Mouse (Mus musculus) heart, embryonic 15.5 days (tissue): ENCODE measurements around the gene Zc3h7b. TPM values are rescaled to one million over a fixed set of nuclear protein-coding genes. Genes with fewer than 3 reads are reported as not detected.

Experiments used
- ATAC-seq: fragments of 200-750 bp; cut with Nextera tagmentation; replicated peaks from 2 replicates; pipeline ENCODE4 v1.8.0; 2017; ENCODE audit warnings: low read depth, moderate TSS enrichment; ENCODE audit not compliant: insufficient number of reproducible peaks, insufficient read depth, low FRiP score
- H3K27ac ChIP-seq: fragments of 300-500 bp; sonication (generic); 2 replicates; pipeline ENCODE4 v1.5.1; 2015; ENCODE audit warnings: mild to moderate bottlenecking, inconsistent platforms
- H3K27me3 ChIP-seq: fragments of 300-500 bp; sonication (generic); 2 replicates; pipeline ENCODE4 v1.6.1; 2015; ENCODE audit warnings: inconsistent platforms
- H3K36me3 ChIP-seq: fragments of 300-500 bp; sonication (generic); 2 replicates; pipeline ENCODE4 v1.6.1; 2015; ENCODE audit warnings: mild to moderate bottlenecking, inconsistent platforms
- H3K4me1 ChIP-seq: fragments of 300-500 bp; sonication (generic); replicated peaks from 2 replicates; pipeline ENCODE4 v1.6.1; 2015; ENCODE audit warnings: inconsistent platforms
- H3K4me2 ChIP-seq: fragments of 300-500 bp; sonication (generic); 2 replicates; pipeline ENCODE4 v1.6.1; 2015; ENCODE audit warnings: inconsistent platforms, mild to moderate bottlenecking, moderate library complexity
- H3K4me3 ChIP-seq: fragments of 300-500 bp; sonication (generic); 2 replicates; pipeline ENCODE4 v1.5.1; 2015; ENCODE audit warnings: mild to moderate bottlenecking, inconsistent platforms
- H3K9ac ChIP-seq: fragments of 300-500 bp; sonication (generic); 2 replicates; pipeline ENCODE4 v1.6.1; 2015; ENCODE audit warnings: mild to moderate bottlenecking, inconsistent platforms
- H3K9me3 ChIP-seq: fragments of 300-500 bp; sonication (generic); replicated peaks from 2 replicates; pipeline ENCODE4 v1.6.1; 2016; ENCODE audit warnings: inconsistent platforms
- WGBS: fragments of 180-500 bp; shearing (Covaris S2); methylation state at CpG from one replicate; pipeline ENCODE4 v1.1.7; 2015; ENCODE audit warnings: mixed read lengths; 5-methylcytosine and 5-hydroxymethylcytosine counted together
- polyA plus RNA-seq: library from polyadenylated mRNA; unstranded; fragments of >200 nt; fragmentation: Nextera tagmentation; extraction: Ambion mirVana; gene quantifications from 2 replicates; pipeline ENCODE4 v1.2.1, GENCODE M21; 2015

Zc3h7b gene
- polyA plus RNA-seq, 1 experiment from 2014 or later, result 18.2 TPM

GRCm38 (mm10) chr15:81765651-81766050 lies 20.8 kb downstream of the Zc3h7b start:
- Histone ChIP-seq H3K4me2 (no peak overlapping the region), H3K36me3 (peaks cover 20% of the 10 kb centered on the region), H3K9ac (no peak overlapping the region), H3K27me3 (no peaks in the 10 kb centered on the region), H3K4me3 (no peak overlapping the region), H3K9me3 (no peaks in the 10 kb centered on the region), H3K4me1 (no peaks in the 10 kb centered on the region), H3K27ac (no peak overlapping the region)
- 82% methylated on average over 9 of the region's 9 CpGs for WGBS
- no peak for ATAC-seq

GRCm38 (mm10) chr15:81766439-81766838 lies 21.6 kb downstream of the Zc3h7b start:
- Histone ChIP-seq H3K27me3 (no peaks in the 10 kb centered on the region), H3K4me2 (no peak overlapping the region), H3K36me3 (peaks cover 21% of the 10 kb centered on the region), H3K4me1 (no peaks in the 10 kb centered on the region), H3K9ac (no peak overlapping the region), H3K9me3 (no peaks in the 10 kb centered on the region), H3K27ac (no peak overlapping the region), H3K4me3 (no peak overlapping the region)
- WGBS, result 86% methylated on average over 5 of the region's 5 CpGs
- ATAC-seq, result no peak

- Histone ChIP-seq H3K27ac (no peak overlapping the region), H3K4me1 (no peaks in the 10 kb centered on the region), H3K4me2 (no peak overlapping the region), H3K4me3 (no peak overlapping the region), H3K36me3 (peaks cover 40% of the 10 kb centered on the region), H3K27me3 (no peaks in the 10 kb centered on the region), H3K9ac (no peak overlapping the region), H3K9me3 (no peaks in the 10 kb centered on the region)
- no peak for ATAC-seq
- 58% methylated on average over 13 of the region's 13 CpGs for WGBS
Measured at GRCm38 (mm10) chr15:81769037-81769436, 24.2 kb downstream of the Zc3h7b start.

- H3K27ac ChIP-seq, result no peak overlapping the region
- 74% methylated on average over 20 of the region's 20 CpGs for WGBS
- H3K4me3 ChIP-seq, result no peak overlapping the region
- no peak overlapping the region for H3K4me2 ChIP-seq
- no peaks in the 10 kb centered on the region for H3K4me1 ChIP-seq
- H3K9me3 ChIP-seq, result no peaks in the 10 kb centered on the region
- no peak for ATAC-seq
- H3K9ac ChIP-seq, result no peak overlapping the region
- H3K36me3 ChIP-seq, result peaks cover 59% of the 10 kb centered on the region
- H3K27me3 ChIP-seq, result no peaks in the 10 kb centered on the region
Measured at GRCm38 (mm10) chr15:81772431-81773120, 27.7 kb downstream of the Zc3h7b start.

- ATAC-seq, result no peak
- Histone ChIP-seq H3K9me3 (no peaks in the 10 kb centered on the region), H3K4me3 (no peak overlapping the region), H3K27ac (no peak overlapping the region), H3K9ac (no peak overlapping the region), H3K4me2 (no peak overlapping the region), H3K27me3 (no peaks in the 10 kb centered on the region), H3K4me1 (no peaks in the 10 kb centered on the region), H3K36me3 (peaks cover 70% of the 10 kb centered on the region)
- 72% methylated on average over 15 of the region's 15 CpGs for whole genome bisulfite sequencing
Measured at GRCm38 (mm10) chr15:81774505-81775171, 29.8 kb downstream of the Zc3h7b start.

GRCm38 (mm10) chr15:81776631-81777422 lies 32.0 kb downstream of the Zc3h7b start:
- Histone ChIP-seq H3K9me3 (no peaks in the 10 kb centered on the region), H3K27ac (no peak overlapping the region), H3K4me3 (no peak overlapping the region), H3K27me3 (no peaks in the 10 kb centered on the region), H3K4me1 (no peaks in the 10 kb centered on the region), H3K36me3 (peaks cover 81% of the 10 kb centered on the region), H3K4me2 (no peak overlapping the region), H3K9ac (no peak overlapping the region)
- WGBS, result 75% methylated on average over 11 of the region's 11 CpGs
- no peak for ATAC-seq

GRCm38 (mm10) chr15:81781816-81782215 lies 37.0 kb downstream of the Zc3h7b start:
- ATAC-seq, result no peak
- no peak overlapping the region for H3K4me3 ChIP-seq
- H3K4me1 ChIP-seq, result no peaks in the 10 kb centered on the region
- no peaks in the 10 kb centered on the region for H3K9me3 ChIP-seq
- peaks cover 88% of the 10 kb centered on the region for H3K36me3 ChIP-seq
- no peak overlapping the region for H3K27ac ChIP-seq
- H3K27me3 ChIP-seq, result no peaks in the 10 kb centered on the region
- H3K9ac ChIP-seq, result no peak overlapping the region
- 81% methylated on average over 7 of the region's 7 CpGs for WGBS
- no peak overlapping the region for H3K4me2 ChIP-seq

- peaks cover 83% of the 10 kb centered on the region for H3K36me3 ChIP-seq
- H3K9me3 ChIP-seq, result no peaks in the 10 kb centered on the region
- H3K27ac ChIP-seq, result no peak overlapping the region
- no peaks in the 10 kb centered on the region for H3K27me3 ChIP-seq
- H3K4me1 ChIP-seq, result no peaks in the 10 kb centered on the region
- no peak overlapping the region for H3K4me3 ChIP-seq
- ATAC-seq, result no peak
- no peak overlapping the region for H3K9ac ChIP-seq
- 60% methylated on average over 5 of the region's 5 CpGs for WGBS
- H3K4me2 ChIP-seq, result no peak overlapping the region
Measured at GRCm38 (mm10) chr15:81784762-81785161, 39.9 kb downstream of the Zc3h7b start.

- H3K4me3 ChIP-seq, result no peak overlapping the region
- no peaks in the 10 kb centered on the region for H3K9me3 ChIP-seq
- no peaks in the 10 kb centered on the region for H3K4me1 ChIP-seq
- no peak overlapping the region for H3K27ac ChIP-seq
- H3K4me2 ChIP-seq, result no peak overlapping the region
- H3K36me3 ChIP-seq, result peaks cover 77% of the 10 kb centered on the region
- 92% methylated on average over 8 of the region's 8 CpGs for WGBS
- H3K27me3 ChIP-seq, result no peaks in the 10 kb centered on the region
- ATAC-seq, result no peak
- no peak overlapping the region for H3K9ac ChIP-seq
Measured at GRCm38 (mm10) chr15:81785701-81786100, 40.8 kb downstream of the Zc3h7b start.

GRCm38 (mm10) chr15:81787525-81787924 lies 42.7 kb downstream of the Zc3h7b start:
- 93% methylated on average over 13 of the region's 13 CpGs for WGBS
- no peaks in the 10 kb centered on the region for H3K27me3 ChIP-seq
- no peak overlapping the region for H3K4me3 ChIP-seq
- peaks cover 72% of the 10 kb centered on the region for H3K36me3 ChIP-seq
- H3K4me2 ChIP-seq, result no peak overlapping the region
- H3K9ac ChIP-seq, result no peak overlapping the region
- no peaks in the 10 kb centered on the region for H3K9me3 ChIP-seq
- ATAC-seq, result no peak
- no peak overlapping the region for H3K27ac ChIP-seq
- no peaks in the 10 kb centered on the region for H3K4me1 ChIP-seq

GRCm38 (mm10) chr15:81792444-81792843 lies 47.6 kb downstream of the Zc3h7b start:
- Histone ChIP-seq H3K27ac (no peak overlapping the region), H3K36me3 (peaks cover 50% of the 10 kb centered on the region), H3K4me1 (no peaks in the 10 kb centered on the region), H3K27me3 (no peaks in the 10 kb centered on the region), H3K9ac (no peak overlapping the region), H3K4me2 (no peak overlapping the region), H3K4me3 (no peak overlapping the region), H3K9me3 (no peaks in the 10 kb centered on the region)
- ATAC-seq, result no peak
- WGBS, result 89% methylated on average over 9 of the region's 9 CpGs
